Mouse (Mus musculus): Measurements from ENCODE around the gene Ganc.

Gene Ganc

DNA sequence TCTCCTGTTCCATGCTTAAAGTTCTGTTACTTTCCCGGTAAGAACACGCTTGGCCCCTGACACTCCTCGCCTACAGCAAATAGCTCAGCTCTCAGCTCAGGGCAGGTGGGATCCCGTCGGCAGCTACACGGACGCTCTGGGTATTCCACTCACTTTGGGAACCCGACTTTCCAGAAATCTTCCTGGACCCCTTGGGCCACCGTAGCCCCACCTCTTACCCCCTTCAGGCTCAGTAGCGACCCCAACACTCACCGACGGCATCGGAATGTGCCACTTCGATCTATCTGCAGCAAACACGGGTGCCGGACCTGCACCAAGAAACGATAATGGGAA, at the start of gene Ganc:
Gene Ganc, plus strand, starts transcription at position 244 of the 333 bp plus-strand sequence.
- DNase-seq (ENCODE audit: low spot score), result no peak

DNA sequence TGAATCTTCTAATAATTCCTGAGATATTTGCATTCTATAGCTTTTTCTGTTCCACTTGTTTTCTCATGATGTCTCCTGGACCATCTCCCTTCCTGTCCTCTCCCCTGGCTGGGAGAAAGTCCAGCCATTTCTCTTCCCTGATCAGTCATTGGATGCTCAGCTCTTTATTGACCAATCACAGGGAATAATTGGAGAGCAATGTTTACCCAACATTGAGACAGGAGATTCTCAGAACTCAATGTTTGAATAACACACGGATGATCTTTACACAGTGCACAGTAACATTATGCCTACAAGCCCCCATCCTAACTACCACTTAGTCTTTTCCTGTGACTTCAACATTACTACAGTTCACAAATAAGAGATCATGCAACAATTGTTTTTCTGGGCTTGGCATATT, 43.3 kb upstream of the Ganc start:
- DNase-seq (ENCODE audit: low spot score), result no peak

GRCm38 (mm10) chr2:120366501-120366900, 37.2 kb upstream of the Ganc start:
- no peak for DNase-seq (ENCODE audit: low spot score)

DNA sequence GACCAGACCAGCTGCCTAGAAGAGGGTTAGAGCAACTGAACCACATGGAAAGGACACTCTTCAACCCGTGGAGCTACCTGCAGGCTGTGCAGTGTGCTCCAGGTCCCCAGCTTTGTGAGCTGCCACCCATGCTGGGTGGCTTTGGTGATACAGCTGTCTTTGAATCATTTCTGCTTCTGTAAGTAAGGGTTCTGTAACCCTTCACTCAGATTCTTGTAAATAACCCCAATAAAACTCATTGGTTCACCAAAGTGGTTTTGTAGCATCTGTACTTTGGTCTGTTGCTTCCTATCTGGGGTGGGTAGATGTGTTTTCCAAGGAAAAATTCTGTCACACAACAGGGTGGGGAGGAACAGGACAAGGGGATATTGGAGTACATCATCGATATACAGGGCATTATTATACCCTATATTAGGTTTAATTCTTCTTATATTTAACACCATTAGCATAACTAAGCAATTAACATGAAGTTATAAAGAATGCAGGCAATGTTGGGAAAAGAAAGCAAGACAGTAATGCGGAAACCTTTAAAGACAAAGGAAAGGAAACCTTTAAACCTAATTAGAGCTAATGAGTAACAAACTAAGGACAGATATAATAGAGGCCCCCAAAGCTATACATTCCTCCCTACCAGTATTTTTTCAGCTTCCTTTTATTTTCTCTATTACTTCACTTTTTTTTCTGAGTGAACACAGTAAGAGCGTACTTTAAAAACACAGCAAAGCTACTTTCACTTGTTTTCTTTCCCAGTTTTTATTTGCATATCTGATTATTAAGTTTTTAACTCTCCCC, 36.1 kb upstream of the Ganc start:
- DNase-seq (ENCODE audit: low spot score), result no peak

DNA sequence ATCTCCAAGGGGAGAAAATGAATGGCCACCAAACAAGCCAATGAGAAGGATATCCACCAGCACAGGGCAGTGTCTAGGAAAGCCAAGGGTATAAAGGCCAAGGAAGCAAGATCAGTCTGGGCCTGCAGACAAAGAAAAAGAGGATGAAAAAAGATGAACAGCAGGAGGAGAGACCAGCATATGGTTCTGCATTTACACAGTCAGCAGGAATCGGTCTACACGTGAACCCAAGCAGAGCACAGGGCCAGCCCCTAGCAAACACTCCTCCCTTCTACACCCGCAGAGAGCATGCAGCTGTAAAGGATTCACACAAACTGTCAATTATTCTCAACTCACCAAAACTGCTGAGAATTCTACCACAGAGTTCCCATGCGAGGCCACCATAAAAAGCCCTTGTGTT, 29.8 kb upstream of the Ganc start:
- DNase-seq (ENCODE audit: low spot score), result no peak

GRCm38 (mm10) chr2:120386264-120386663, 17.4 kb upstream of the Ganc start:
- DNase-seq (ENCODE audit: low spot score), result no peak

GRCm38 (mm10) chr2:120387291-120387690, 16.4 kb upstream of the Ganc start:
- DNase-seq (ENCODE audit: low spot score), result no peak

GRCm38 (mm10) chr2:120389376-120389775, 14.3 kb upstream of the Ganc start:
- DNase-seq (ENCODE audit: low spot score), result no peak

- DNase-seq (ENCODE audit: low spot score), result no peak
Observed at GRCm38 (mm10) chr2:120390934-120391333, 12.8 kb upstream of the Ganc start.

- no peak for DNase-seq (ENCODE audit: low spot score)
Observed at GRCm38 (mm10) chr2:120392406-120392805, 11.3 kb upstream of the Ganc start.

GRCm38 (mm10) chr2:120397951-120398350, 5.7 kb upstream of the Ganc start:
- no peak for DNase-seq (ENCODE audit: low spot score)

- no peak for DNase-seq (ENCODE audit: low spot score)
Observed at GRCm38 (mm10) chr2:120402813-120403212, 883 bp upstream of the Ganc start.

GRCm38 (mm10) chr2:120403986-120404822, 508 bp downstream of the Ganc start, which contains the start of gene Tmem87a:
Gene Tmem87a, minus strand, starts transcription at chr2:120404113.
- peak; percentile 93 for DNase-seq (ENCODE audit: low spot score)

GRCm38 (mm10) chr2:120404823-120405765, 1.4 kb downstream of the Ganc start:
- DNase-seq (ENCODE audit: low spot score), result peak; percentile 8

DNA sequence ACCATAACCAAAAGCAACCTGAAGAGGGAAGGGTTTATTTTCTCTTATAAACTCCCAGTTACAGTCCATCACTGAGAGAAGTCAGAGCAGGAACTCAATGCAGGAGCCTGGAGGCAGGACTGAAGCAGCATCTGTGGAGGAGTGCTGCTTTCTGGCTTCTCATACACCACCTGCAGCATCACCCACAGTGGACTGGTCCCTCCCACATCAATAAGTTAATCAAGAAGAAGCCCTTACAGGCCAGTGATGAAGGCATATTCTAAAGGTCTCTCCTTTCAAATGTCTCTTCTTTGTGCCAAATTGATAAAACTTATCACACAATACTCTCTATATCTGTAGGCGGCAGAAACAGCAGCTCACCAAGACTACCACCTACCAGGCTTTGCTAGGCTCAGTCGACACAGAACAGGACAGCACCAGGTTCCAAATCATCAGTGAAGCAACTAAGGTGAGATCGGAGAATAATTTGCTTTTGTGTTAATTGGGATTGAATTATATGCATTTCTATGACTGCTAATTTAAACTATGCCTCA, 7.5 kb downstream of the Ganc start:
- DNase-seq (ENCODE audit: low spot score), result no peak

- DNase-seq (ENCODE audit: low spot score), result no peak
Observed at GRCm38 (mm10) chr2:120414113-120414512, 10.4 kb downstream of the Ganc start.

DNA sequence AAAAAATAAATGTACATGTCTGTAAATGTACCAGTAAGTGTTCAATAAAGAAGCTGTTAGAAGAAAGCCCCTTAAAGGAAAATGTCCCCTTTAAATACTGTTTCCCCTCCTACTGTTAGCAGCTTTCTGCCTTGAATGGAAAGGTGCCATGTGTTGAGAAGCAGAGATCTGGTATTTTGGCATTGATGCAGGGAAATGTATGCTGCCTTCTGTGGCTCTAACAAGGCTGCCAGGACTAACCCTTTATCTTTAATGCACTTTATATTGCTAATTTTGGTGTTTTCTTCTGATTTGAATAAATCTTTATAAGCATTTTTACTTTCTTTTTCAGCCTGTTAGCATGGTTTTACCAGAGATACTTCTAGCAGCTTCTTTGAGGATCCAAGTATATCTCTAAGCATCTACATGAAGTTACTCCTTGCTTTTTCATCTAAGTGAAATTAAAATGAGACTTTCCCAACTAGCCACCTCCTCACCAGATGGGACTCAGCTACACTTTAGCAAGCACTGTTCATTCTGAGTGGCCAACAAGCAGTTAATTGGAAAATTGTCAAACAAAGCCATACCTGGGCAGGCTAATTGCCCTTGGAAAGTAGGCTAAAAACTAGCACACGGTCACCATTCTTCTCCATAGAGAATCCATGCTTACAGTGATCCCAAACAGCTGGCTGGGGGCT, 11.2 kb downstream of the Ganc start:
- no peak for DNase-seq (ENCODE audit: low spot score)

DNA sequence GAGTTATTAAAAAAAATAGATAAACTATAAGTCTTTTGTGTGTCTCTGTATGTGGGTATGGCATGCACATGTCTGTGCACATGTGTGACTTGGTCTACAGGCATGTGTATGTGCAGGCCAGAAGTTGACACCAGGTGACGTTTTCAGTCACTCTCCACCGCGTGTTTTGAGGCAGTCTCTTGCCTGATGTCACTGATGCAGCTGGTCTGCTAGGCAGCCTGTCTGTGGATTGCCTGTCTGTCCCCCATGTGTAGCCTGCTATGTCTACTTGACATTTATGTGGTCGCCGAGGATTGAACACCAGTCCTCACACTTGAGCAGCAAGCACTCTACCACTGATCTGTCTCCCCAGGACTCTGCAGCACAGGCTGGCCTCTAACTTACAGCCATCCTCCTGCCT, 20.7 kb downstream of the Ganc start:
- no peak for DNase-seq (ENCODE audit: low spot score)

DNA sequence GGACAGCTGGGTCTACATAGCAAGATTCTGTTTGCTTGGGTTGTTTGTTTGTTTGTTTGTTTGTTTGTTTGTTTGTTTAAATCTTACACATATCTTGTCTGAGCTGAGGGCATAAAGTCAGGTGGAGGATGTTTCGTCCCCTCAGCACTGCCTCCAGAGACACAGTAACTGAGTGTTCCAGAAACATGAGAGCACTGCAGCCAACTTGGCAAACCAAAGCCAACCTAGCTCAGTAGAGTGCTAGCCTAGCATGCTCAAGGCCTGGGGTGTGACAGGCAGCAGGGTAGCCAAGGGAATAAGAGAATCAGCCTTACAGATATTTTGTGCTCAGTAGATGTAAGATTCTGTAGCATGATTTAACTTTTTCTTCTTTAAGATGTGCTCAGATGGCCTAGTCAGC, 40.8 kb downstream of the Ganc start:
- no peak for DNase-seq (ENCODE audit: low spot score)

DNA sequence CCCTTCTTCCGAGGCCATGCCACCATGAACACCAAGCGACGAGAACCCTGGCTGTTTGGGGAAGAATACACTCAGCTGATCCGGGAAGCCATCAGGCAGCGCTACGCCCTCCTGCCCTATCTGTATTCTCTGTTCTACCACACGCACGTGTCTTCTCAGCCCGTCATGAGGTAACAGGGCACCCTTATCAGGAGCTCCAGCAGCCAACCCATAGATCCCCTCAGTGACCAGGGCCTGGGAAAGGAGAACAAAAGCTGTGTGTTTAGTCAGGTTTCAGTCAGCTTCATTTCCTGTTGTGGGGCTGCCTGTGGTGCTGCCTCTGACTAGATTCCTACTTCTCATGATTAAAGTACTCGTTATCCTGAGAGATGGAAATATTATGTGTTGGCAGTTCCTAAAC, 42.7 kb downstream of the Ganc start:
- no peak for DNase-seq (ENCODE audit: low spot score)

DNA sequence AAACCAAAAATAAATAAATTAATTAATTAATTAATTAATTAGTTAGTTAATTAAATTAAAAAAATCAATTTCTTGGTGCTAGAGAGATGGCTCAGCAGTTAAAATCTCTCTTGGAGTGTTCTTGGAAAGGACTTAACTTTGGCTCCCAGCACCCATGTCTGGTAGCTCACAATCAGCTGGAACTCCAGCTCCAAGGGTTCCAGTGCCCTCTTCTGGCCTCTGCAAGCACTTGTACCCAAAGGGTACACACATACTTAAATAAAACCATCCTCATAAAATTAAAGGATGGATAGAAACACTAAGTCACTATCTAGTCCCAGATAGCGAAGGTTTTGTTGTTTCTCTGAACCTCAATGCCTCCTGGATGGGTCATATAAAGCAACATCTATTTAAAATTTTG, 43.6 kb downstream of the Ganc start:
- DNase-seq (ENCODE audit: low spot score), result no peak

Measured in MN1 (cell line).